Mouse (Mus musculus): ENCODE data around the gene Itm2a. TPM values are rescaled to one million over a fixed set of nuclear protein-coding genes. Genes with fewer than 3 reads are reported as not detected.

Gene Itm2a
- total RNA-seq (2021): 1 to 10 TPM; 3.1 to 7.5 TPM
- 1.9 and 3.1 TPM in 2 replicates for polyA plus RNA-seq (2012; rRNA removed)
- long read RNA-seq, transcript Itm2a-201 (6 exons, 1,744 nt): major isoform, 8 of 8 reads
- long read RNA-seq, partial matches to known transcripts: 0 of 8 reads
- long read RNA-seq, other reads (novel, unspliced or antisense): 0 of 8 reads

GRCm38 (mm10) chrX:107402915-107403912 lies at the start of gene Itm2a:
Gene Itm2a (minus strand): TSS chrX:107403376.
- DNase-seq: peak; percentile 15

- DNase-seq: no peak
Observed at GRCm38 (mm10) chrX:107435887-107436286, 32.7 kb upstream of the Itm2a start.

- DNase-seq: no peak
Observed at GRCm38 (mm10) chrX:107421304-107421703, 18.1 kb upstream of the Itm2a start.

- no peak for DNase-seq
Observed at GRCm38 (mm10) chrX:107417345-107417744, 14.2 kb upstream of the Itm2a start.

GRCm38 (mm10) chrX:107415999-107416398 lies 12.8 kb upstream of the Itm2a start:
- DNase-seq: no peak

GRCm38 (mm10) chrX:107402481-107402880 lies 695 bp downstream of the Itm2a start:
- no peak for DNase-seq

- DNase-seq: no peak
Observed at GRCm38 (mm10) chrX:107399087-107399486, 4.1 kb downstream of the Itm2a start.

GRCm38 (mm10) chrX:107393256-107393655 lies 9.9 kb downstream of the Itm2a start:
- DNase-seq: no peak

- DNase-seq: no peak
Observed at GRCm38 (mm10) chrX:107375329-107375728, 27.8 kb downstream of the Itm2a start.

Other genes starting within 250 kb of the Itm2a start
- under 1 TPM in 1 of 2 experiments, not detected in 1; 0.35 TPM for gene Gpr174, start 147.5 kb downstream of the Itm2a start, total RNA-seq (2021)
- gene Gpr174, start 147.5 kb downstream of the Itm2a start, polyA plus RNA-seq (2012; rRNA removed): not detected in 2 replicates

Data from adrenal gland, adult 2 months (tissue).